Mouse (Mus musculus) kidney, embryonic 14.5 days (tissue): ENCODE measurements around the gene Ak5. TPM values are rescaled to one million over a fixed set of nuclear protein-coding genes. Genes with fewer than 3 reads are reported as not detected.

ENCODE experiments used
- ATAC-seq: fragments of 200-750 bp; cut with Nextera tagmentation; 2 replicates; pipeline ENCODE4 v1.8.0; 2017; ENCODE audit warnings: moderate number of reproducible peaks, mild to moderate bottlenecking, moderate TSS enrichment, moderate library complexity; ENCODE audit not compliant: low FRiP score, low TSS enrichment
- H3K27ac ChIP-seq: fragments of 300-500 bp; sonication (generic); 2 replicates; pipeline ENCODE4 v1.5.1; 2014; ENCODE audit warnings: low read depth, mild to moderate bottlenecking, low read length, moderate library complexity, mixed read lengths
- H3K27me3 ChIP-seq: fragments of 300-500 bp; sonication (generic); 2 replicates; pipeline ENCODE4 v1.6.1; 2014; ENCODE audit warnings: mild to moderate bottlenecking, low read length; ENCODE audit not compliant: control insufficient read depth, insufficient read depth
- H3K36me3 ChIP-seq: fragments of 300-500 bp; sonication (generic); 2 replicates; pipeline ENCODE4 v1.6.1; 2014; ENCODE audit warnings: low read length, mixed read lengths; ENCODE audit not compliant: control insufficient read depth, insufficient read depth
- H3K4me1 ChIP-seq: fragments of 300-500 bp; sonication (generic); 2 replicates; pipeline ENCODE4 v1.6.1; 2014; ENCODE audit warnings: low read length, mixed read lengths; ENCODE audit not compliant: control insufficient read depth, insufficient read depth
- H3K4me2 ChIP-seq: fragments of 300-500 bp; sonication (generic); replicated peaks from 2 replicates; pipeline ENCODE4 v1.6.1; 2014; ENCODE audit warnings: low read depth, mild to moderate bottlenecking, low read length
- H3K4me3 ChIP-seq: fragments of 300-500 bp; sonication (generic); 2 replicates; pipeline ENCODE4 v1.5.1; 2014; ENCODE audit warnings: mild to moderate bottlenecking, low read length
- H3K9ac ChIP-seq: fragments of 300-500 bp; sonication (generic); 2 replicates; pipeline ENCODE4 v1.6.1; 2014; ENCODE audit warnings: low read depth, mild to moderate bottlenecking, low read length, moderate library complexity
- H3K9me3 ChIP-seq: fragments of 300-500 bp; sonication (generic); 2 replicates; pipeline ENCODE4 v1.6.1; 2016; ENCODE audit warnings: low read length; ENCODE audit not compliant: control insufficient read depth
- WGBS: fragments of 180-500 bp; shearing (Covaris S2); extraction: QIAGEN DNeasy Blood & Tissue Kit; methylation state at CpG from one replicate; pipeline ENCODE4 v1.1.7; 2014; 5-methylcytosine and 5-hydroxymethylcytosine counted together
- polyA plus RNA-seq: library from polyadenylated mRNA; unstranded; fragments of >200 nt; fragmentation: Nextera tagmentation; extraction: Ambion mirVana; gene quantifications from 2 replicates; pipeline ENCODE4 v1.2.1, GENCODE M21; 2014

Gene Ak5
- polyA plus RNA-seq, 1 experiment from 2014 or later, result 2.1 TPM

DNA sequence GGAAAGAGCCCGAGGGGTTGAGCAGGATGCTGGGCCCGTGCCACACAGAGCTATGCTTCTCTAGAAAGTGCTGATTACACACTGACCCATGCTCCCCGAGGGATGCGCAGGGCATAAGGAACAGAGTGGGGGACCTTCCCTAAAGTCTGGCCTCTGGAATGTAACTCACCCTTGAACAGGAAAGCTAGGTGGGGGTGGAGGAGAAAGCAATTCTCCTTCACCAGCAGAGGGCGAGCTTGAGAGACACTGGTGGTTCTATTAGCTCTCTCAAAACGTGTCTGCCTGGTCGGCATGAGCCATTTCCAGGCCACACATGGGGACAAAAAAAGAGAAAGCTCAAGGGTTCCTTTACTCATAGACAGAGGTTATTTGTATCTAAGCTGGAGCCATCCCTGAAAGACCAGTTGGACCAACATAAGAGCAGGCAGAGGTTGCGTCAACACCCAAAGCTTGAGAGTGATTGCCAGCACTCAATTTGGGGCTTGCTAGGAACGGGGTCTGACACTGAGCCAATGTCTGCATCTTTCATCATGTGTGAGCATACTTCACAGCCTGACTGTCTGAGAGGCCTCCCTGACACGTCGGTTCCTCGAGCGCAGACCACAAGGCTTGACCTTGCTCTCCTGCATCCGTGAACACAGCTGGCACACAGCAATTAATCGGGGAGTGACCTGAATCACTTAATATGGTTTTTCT, 193.4 kb downstream of the Ak5 start:
- 59% methylated on average over 15 of the region's 15 CpGs for WGBS
- Histone ChIP-seq H3K4me2 (no peak overlapping the region), H3K4me3 (no peak overlapping the region), H3K36me3 (no peaks in the 10 kb centered on the region), H3K27me3 (no peaks in the 10 kb centered on the region), H3K9ac (no peak overlapping the region), H3K4me1 (peaks cover 11% of the 10 kb centered on the region; the same call in 1 of the 2 replicates), H3K9me3 (no peaks in the 10 kb centered on the region), H3K27ac (no peak overlapping the region)
- no peak for ATAC-seq

DNA sequence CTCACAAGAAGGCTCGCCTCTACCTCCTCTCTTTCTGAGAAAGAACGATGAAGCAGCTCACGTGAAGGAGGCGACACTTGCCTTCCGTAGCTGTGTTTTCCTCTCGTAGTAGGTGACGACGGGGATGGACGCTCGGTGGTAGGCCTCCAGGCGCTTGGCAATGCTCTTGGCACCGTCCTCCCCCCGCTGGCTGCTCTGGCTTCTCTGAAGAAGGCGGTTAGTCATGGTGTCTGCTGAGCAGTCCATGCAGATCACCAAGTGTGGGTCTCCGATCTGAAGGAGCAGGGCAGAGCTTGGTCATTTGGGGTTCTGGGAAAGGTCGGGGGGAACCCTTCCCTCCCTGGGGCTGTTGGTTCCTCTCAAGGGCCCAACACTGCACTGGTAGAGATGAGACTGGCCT, 195.5 kb downstream of the Ak5 start:
- 88% methylated on average over 16 of the region's 16 CpGs for WGBS
- Histone ChIP-seq H3K36me3 (no peaks in the 10 kb centered on the region), H3K4me2 (no peak overlapping the region), H3K4me1 (0 out of 2 replicates have a peak, but pooled peaks cover 3% of the 10 kb centered on the region), H3K9me3 (no peaks in the 10 kb centered on the region), H3K27me3 (no peaks in the 10 kb centered on the region), H3K27ac (no peak overlapping the region), H3K9ac (no peak overlapping the region), H3K4me3 (no peak overlapping the region)
- no peak for ATAC-seq

DNA sequence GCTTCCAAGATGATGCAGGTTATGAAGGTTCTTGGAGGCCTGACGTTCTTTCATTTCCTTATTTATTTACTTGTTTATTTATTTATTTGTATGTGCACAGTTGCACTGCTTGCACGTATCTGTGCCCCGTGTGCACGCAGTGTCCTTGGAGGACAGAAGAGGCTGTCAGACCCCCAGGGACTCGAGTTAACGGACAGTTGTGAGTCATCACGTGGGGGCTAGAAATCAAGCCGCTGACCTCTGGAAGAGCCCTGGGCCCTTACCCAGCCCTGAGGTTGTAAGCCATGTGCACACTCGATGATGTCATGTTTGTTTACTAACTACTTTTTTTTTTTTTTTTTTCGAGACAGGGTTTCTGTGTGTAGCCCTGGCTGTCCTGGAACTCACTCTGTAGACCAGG, 197.8 kb downstream of the Ak5 start:
- no peak overlapping the region for H3K27ac ChIP-seq
- WGBS, result 82% methylated on average over 9 of the region's 10 CpGs
- no peak for ATAC-seq

DNA sequence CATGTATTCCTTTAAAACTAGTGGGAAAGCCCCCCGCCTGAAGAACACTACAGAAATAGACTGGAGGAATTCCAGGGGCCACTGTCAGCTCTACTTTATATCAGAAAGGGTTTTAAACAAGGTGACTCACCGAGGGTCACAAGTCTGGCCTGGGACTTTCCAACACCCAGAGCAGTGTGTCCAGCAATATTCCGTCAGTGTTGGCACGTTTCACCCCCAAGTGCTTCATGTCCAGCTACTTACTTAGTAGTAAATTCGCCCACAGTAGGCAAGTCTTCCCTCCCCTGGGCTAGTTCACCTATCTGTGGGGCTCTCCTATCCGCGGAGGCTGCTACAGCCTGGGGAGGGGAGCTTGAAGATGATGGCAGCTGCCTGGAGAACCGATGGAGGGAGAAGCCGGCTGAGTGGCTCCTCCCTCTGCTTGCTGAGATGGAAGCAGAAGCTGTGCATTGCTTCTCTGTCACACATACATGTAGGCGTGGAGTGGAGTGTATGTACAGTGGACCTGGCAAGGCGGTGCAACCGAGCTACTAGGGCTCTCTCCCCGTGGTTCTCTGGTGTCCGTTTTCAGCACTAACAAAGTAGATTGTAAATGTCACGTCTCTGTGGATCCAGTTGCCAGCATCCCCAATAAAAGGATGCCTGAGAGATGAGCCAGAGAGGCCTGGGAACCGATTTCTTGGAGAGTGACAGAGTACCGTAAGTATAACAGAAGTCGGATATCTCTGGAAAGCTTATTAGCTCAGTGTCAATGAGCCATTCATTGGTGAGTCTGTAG, 198.5 kb downstream of the Ak5 start:
- Histone ChIP-seq H3K4me2 (no peak overlapping the region), H3K4me3 (no peak overlapping the region), H3K9ac (no peak overlapping the region), H3K4me1 (no peaks in the 10 kb centered on the region), H3K27me3 (no peaks in the 10 kb centered on the region), H3K9me3 (no peaks in the 10 kb centered on the region), H3K36me3 (no peaks in the 10 kb centered on the region), H3K27ac (no peak overlapping the region)
- WGBS, result 43% methylated on average over 18 of the region's 18 CpGs
- ATAC-seq, result no peak

More for the DNA sequence above, 197.8 kb downstream of the Ak5 start:
- no peak overlapping the region for H3K4me2 ChIP-seq
- no peaks in the 10 kb centered on the region for H3K9me3 ChIP-seq
- H3K9ac ChIP-seq, result no peak overlapping the region
- no peaks in the 10 kb centered on the region for H3K36me3 ChIP-seq
- no peaks in the 10 kb centered on the region for H3K4me1 ChIP-seq
- no peaks in the 10 kb centered on the region for H3K27me3 ChIP-seq
- H3K4me3 ChIP-seq, result no peak overlapping the region

DNA sequence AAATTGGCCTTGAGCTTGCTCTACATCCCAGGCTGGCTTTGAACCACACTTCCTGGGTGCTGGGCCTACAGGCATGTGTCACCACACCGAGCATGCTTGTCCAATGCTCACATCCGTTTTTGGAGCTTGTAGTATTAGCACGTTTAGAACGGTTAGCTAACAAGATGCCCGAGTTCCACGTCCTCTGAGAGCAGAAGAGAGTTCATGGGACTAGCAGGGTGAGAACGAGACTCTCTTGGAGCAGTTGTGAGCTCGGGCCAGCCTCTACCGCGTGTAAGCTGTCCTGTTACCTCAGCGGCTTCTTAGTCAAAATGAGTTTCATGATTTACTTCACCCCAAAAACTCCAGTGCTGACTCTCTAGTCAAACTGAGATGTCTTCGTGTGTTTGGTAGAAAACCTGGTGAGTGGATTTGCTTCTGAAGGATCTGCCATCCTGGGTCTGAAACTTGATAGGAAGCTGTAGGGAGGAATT, 199.6 kb downstream of the Ak5 start:
- Histone ChIP-seq H3K9me3 (no peaks in the 10 kb centered on the region), H3K4me2 (no peak overlapping the region), H3K9ac (no peak overlapping the region), H3K27ac (no peak overlapping the region), H3K4me3 (no peak overlapping the region), H3K4me1 (no peaks in the 10 kb centered on the region), H3K27me3 (no peaks in the 10 kb centered on the region), H3K36me3 (no peaks in the 10 kb centered on the region)
- ATAC-seq, result no peak
- 65% methylated on average over 12 of the region's 12 CpGs for WGBS

DNA sequence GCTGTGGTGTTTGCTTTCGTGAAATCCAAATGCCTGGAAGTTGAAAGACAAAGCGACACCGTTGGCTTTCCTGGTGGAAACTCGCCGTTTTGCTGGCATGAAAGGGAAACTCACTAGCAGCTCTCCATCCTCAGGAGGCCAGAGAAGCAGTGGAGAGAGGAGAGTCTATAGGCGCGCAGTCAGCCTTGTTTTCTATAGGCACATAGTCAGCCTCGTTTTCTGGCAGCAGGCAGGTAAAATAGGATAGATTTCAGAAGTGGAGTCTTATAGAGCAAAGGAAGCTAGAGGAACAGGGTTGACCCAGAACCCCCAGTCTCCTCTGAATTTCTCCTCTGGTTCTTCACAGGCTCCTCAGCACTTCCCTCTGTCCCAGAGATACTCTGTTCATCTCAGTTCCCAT, 200.1 kb downstream of the Ak5 start:
- Histone ChIP-seq H3K9me3 (no peaks in the 10 kb centered on the region), H3K4me2 (no peak overlapping the region), H3K27me3 (no peaks in the 10 kb centered on the region), H3K4me1 (no peaks in the 10 kb centered on the region), H3K36me3 (no peaks in the 10 kb centered on the region), H3K4me3 (no peak overlapping the region), H3K9ac (no peak overlapping the region), H3K27ac (no peak overlapping the region)
- ATAC-seq, result no peak
- 91% methylated on average over 8 of the region's 8 CpGs for WGBS

DNA sequence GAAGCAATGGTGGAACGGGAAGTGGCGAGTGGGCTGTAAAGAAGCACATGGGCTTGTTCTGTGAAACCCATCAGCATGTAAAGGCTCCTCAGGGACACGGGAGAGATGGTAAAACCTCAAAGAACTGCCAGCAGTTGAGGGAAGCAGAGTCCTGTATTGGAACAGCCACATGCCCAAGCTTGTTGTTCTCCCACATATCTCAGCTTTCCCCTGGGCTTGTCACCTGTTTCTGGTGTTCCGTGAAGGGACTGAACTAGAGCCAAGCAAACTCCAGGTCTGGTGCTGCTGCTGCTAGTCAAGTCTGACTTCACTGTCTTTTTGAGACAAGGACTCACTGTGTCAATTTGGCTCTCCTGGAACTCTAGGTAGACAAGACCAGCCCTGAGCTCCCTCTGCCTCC, 200.8 kb downstream of the Ak5 start:
- no peaks in the 10 kb centered on the region for H3K4me1 ChIP-seq
- WGBS, result 77% methylated on average over 4 of the region's 4 CpGs
- H3K4me2 ChIP-seq, result no peak overlapping the region
- H3K36me3 ChIP-seq, result no peaks in the 10 kb centered on the region; the same call in 1 of the 2 replicates
- no peak for ATAC-seq
- H3K9me3 ChIP-seq, result no peaks in the 10 kb centered on the region
- H3K27ac ChIP-seq, result no peak overlapping the region
- no peak overlapping the region for H3K9ac ChIP-seq
- H3K27me3 ChIP-seq, result no peaks in the 10 kb centered on the region
- no peak overlapping the region for H3K4me3 ChIP-seq

DNA sequence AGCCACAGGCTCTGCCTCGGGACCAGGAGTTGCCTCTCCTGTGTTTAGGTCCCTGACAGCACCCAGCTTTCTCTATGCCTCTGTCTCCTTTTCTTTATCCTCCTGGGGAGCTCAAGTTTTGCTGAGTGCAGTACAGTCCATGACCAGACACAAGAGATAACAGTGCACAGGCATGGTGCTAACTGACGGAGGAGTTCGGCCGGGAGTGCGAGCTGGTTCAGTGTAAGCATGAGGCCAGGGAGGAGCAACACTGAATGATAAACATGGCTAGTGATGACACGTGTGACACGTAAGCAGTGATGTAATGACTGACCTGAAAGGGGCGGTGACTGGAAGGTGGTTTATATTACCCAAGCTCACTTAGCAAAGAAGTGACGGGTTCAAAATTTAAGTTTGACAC, 201.3 kb downstream of the Ak5 start:
- WGBS, result 88% methylated on average over 9 of the region's 9 CpGs
- H3K36me3 ChIP-seq, result peaks cover under 1% of the 10 kb centered on the region; the same call in 1 of the 2 replicates
- no peak overlapping the region for H3K27ac ChIP-seq
- H3K4me1 ChIP-seq, result no peaks in the 10 kb centered on the region
- no peaks in the 10 kb centered on the region for H3K27me3 ChIP-seq
- no peak for ATAC-seq
- H3K4me2 ChIP-seq, result no peak overlapping the region
- H3K9ac ChIP-seq, result no peak overlapping the region
- no peaks in the 10 kb centered on the region for H3K9me3 ChIP-seq
- no peak overlapping the region for H3K4me3 ChIP-seq

DNA sequence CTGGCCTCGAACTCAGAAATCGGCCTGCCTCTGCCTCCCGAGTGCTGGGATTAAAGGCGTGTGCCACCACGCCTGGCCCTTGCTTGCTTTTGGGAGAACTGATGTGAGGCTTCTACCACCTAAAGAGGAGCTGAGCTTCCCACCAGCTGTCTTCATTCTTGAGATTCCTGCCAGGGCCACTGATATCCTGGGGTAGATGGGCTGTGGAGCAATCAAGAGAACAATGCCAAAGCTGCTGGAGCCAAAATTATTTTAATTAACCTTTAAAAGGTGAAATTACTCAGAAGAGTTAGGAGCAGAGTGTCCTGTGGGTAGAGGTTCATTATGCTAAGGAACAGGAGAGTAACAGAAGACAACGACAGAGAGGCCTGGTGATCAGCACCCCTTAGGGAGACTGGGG, 202.8 kb downstream of the Ak5 start:
- WGBS, result 89% methylated on average over 5 of the region's 6 CpGs
- Histone ChIP-seq H3K4me2 (no peak overlapping the region), H3K9ac (no peak overlapping the region), H3K27ac (no peak overlapping the region), H3K36me3 (peaks cover 13% of the 10 kb centered on the region; the same call in 1 of the 2 replicates), H3K4me1 (peaks cover 8% of the 10 kb centered on the region; the same call in 1 of the 2 replicates), H3K4me3 (no peak overlapping the region), H3K9me3 (no peaks in the 10 kb centered on the region), H3K27me3 (no peaks in the 10 kb centered on the region)
- ATAC-seq, result no peak
